Mouse (Mus musculus): ENCODE data around the gene Tgfb1i1.

Gene Tgfb1i1

GRCm38 (mm10) chr7:128246496-128247391 lies at the start of gene Tgfb1i1:
TSS of gene Tgfb1i1 (plus strand) at chr7:128246812.
- peak; percentile 44 for DNase-seq (ENCODE audit: low read depth)

GRCm38 (mm10) chr7:128201607-128202006 lies 45.0 kb upstream of the Tgfb1i1 start:
- DNase-seq (ENCODE audit: low read depth): no peak

GRCm38 (mm10) chr7:128203071-128203470 lies 43.5 kb upstream of the Tgfb1i1 start:
- DNase-seq (ENCODE audit: low read depth): no peak

GRCm38 (mm10) chr7:128204179-128204578 lies 42.4 kb upstream of the Tgfb1i1 start:
- no peak for DNase-seq (ENCODE audit: low read depth)

GRCm38 (mm10) chr7:128205695-128206094 lies 40.9 kb upstream of the Tgfb1i1 start:
- no peak for DNase-seq (ENCODE audit: low read depth)

GRCm38 (mm10) chr7:128206152-128206551 lies 40.5 kb upstream of the Tgfb1i1 start, which contains the start of gene Cox6a2:
TSS of gene Cox6a2 (minus strand) at chr7:128206387.
- DNase-seq (ENCODE audit: low read depth): no peak

- peak; percentile 30 for DNase-seq (ENCODE audit: low read depth)
These were observed 38.4 kb upstream of the Tgfb1i1 start for GRCm38 (mm10) chr7:128208187-128208586.

GRCm38 (mm10) chr7:128209826-128210225 lies 36.8 kb upstream of the Tgfb1i1 start:
- no peak for DNase-seq (ENCODE audit: low read depth)

- DNase-seq (ENCODE audit: low read depth): no peak
These were observed 26.7 kb upstream of the Tgfb1i1 start for GRCm38 (mm10) chr7:128219952-128220351.

GRCm38 (mm10) chr7:128220936-128221335 lies 25.7 kb upstream of the Tgfb1i1 start:
- no peak for DNase-seq (ENCODE audit: low read depth)

- DNase-seq (ENCODE audit: low read depth): no peak
These were observed 14.9 kb upstream of the Tgfb1i1 start for GRCm38 (mm10) chr7:128231741-128232140.

- DNase-seq (ENCODE audit: low read depth): no peak
These were observed 11.8 kb upstream of the Tgfb1i1 start for GRCm38 (mm10) chr7:128234796-128235195.

- no peak for DNase-seq (ENCODE audit: low read depth)
These were observed 11.1 kb upstream of the Tgfb1i1 start for GRCm38 (mm10) chr7:128235481-128235880.

- DNase-seq (ENCODE audit: low read depth): no peak
These were observed 10.2 kb upstream of the Tgfb1i1 start for GRCm38 (mm10) chr7:128236426-128236825.

- peak; percentile 54 for DNase-seq (ENCODE audit: low read depth)
These were observed 9.6 kb upstream of the Tgfb1i1 start, which contains the start of gene Armc5 for GRCm38 (mm10) chr7:128236856-128237592. TSS of gene Armc5 (plus strand) at chr7:128237342.

GRCm38 (mm10) chr7:128237593-128237926 lies 9.1 kb upstream of the Tgfb1i1 start:
- DNase-seq (ENCODE audit: low read depth): no peak

- DNase-seq (ENCODE audit: low read depth): peak; percentile 98
These were observed 8.5 kb upstream of the Tgfb1i1 start, which contains the start of gene 9130023H24Rik for GRCm38 (mm10) chr7:128237927-128238778. TSS of gene 9130023H24Rik (minus strand) at chr7:128238031.

GRCm38 (mm10) chr7:128238991-128239390 lies 7.6 kb upstream of the Tgfb1i1 start:
- peak; percentile 30 for DNase-seq (ENCODE audit: low read depth)

- DNase-seq (ENCODE audit: low read depth): no peak
These were observed 6.4 kb upstream of the Tgfb1i1 start for GRCm38 (mm10) chr7:128240131-128240784.

GRCm38 (mm10) chr7:128242331-128242730 lies 4.3 kb upstream of the Tgfb1i1 start:
- DNase-seq (ENCODE audit: low read depth): no peak

- no peak for DNase-seq (ENCODE audit: low read depth)
These were observed 2.7 kb upstream of the Tgfb1i1 start for GRCm38 (mm10) chr7:128243921-128244320.
